Mouse (Mus musculus): ENCODE results near the gene Tmem190. TPM values are rescaled to one million over a fixed set of nuclear protein-coding genes. Genes with fewer than 3 reads are reported as not detected.
A peak's percentile ranks its signal among the peaks of the same experiment; 100 is the strongest.

Tmem190 gene
- total RNA-seq (2021): not detected
- long read RNA-seq, experiment 1: 0 reads
- long read RNA-seq, experiment 2: 0 reads

- no peak for DNase-seq (ENCODE audit: low spot score in 2 of 2)
- intact Hi-C loops (cut with DNase I): no loop called here
Observed at GRCm38 (mm10) chr7:4782759-4783158, at the start of gene Tmem190, which contains the start of gene Il11. Gene Tmem190 (plus strand): TSS chr7:4782937. Gene Il11 (minus strand): TSS chr7:4782859.

GRCm38 (mm10) chr7:4732968-4733392 is 49.8 kb upstream of the Tmem190 start:
- intact Hi-C loops (cut with DNase I): no loop called here
- DNase-seq (ENCODE audit: low spot score in 2 of 2): no peak

- DNase-seq (ENCODE audit: low spot score in 2 of 2): no peak
- intact Hi-C loops (cut with DNase I): no loop called here
Observed at GRCm38 (mm10) chr7:4739041-4739543, 43.6 kb upstream of the Tmem190 start.

- intact Hi-C loops (cut with DNase I): loop anchor here (5.0 kb wide), 1 partner anchor 53 kb away; the partner anchor contains the start of gene Rpl28
- DNase-seq (ENCODE audit: low spot score in 2 of 2): peak; percentile 99 to 100
Observed at GRCm38 (mm10) chr7:4739544-4740275, 43.0 kb upstream of the Tmem190 start, which contains the start of gene Kmt5c. Gene Kmt5c (plus strand): TSS chr7:4740115.

- intact Hi-C loops (cut with DNase I): loop anchor here (5.0 kb wide), 1 partner anchor 52 kb away; the partner anchor contains the start of gene Rpl28
- no peak for DNase-seq (ENCODE audit: low spot score in 2 of 2)
Observed at GRCm38 (mm10) chr7:4740309-4740727, 42.4 kb upstream of the Tmem190 start.

- DNase-seq (ENCODE audit: low spot score in 2 of 2): no peak
- intact Hi-C loops (cut with DNase I): loop anchor here (5.0 kb wide), 1 partner anchor 51 kb away; the partner anchor contains the start of gene Rpl28
Observed at GRCm38 (mm10) chr7:4741151-4741550, 41.6 kb upstream of the Tmem190 start.

- DNase-seq (ENCODE audit: low spot score in 2 of 2): no peak
- intact Hi-C loops (cut with DNase I): loop anchor here (5.0 kb wide), 1 partner anchor 50 kb away; the partner anchor contains the start of gene Rpl28
Observed at GRCm38 (mm10) chr7:4741672-4742481, 40.9 kb upstream of the Tmem190 start.

- intact Hi-C loops (cut with DNase I): loop anchor here (5.0 kb wide), 1 partner anchor 50 kb away; the partner anchor contains the start of gene Rpl28
- no peak for DNase-seq (ENCODE audit: low spot score in 2 of 2)
Observed at GRCm38 (mm10) chr7:4742482-4742819, 40.3 kb upstream of the Tmem190 start.

GRCm38 (mm10) chr7:4743354-4743753 is 39.4 kb upstream of the Tmem190 start:
- no peak for DNase-seq (ENCODE audit: low spot score in 2 of 2)
- intact Hi-C loops (cut with DNase I): loop anchor here (5.0 kb wide), 1 partner anchor 49 kb away; the partner anchor contains the start of gene Rpl28

- intact Hi-C loops (cut with DNase I): loop anchor here (5.0 kb wide), 1 partner anchor 47 kb away; the partner anchor contains the start of gene Rpl28
- no peak for DNase-seq (ENCODE audit: low spot score in 2 of 2)
Observed at GRCm38 (mm10) chr7:4744886-4745285, 37.9 kb upstream of the Tmem190 start.

GRCm38 (mm10) chr7:4746326-4746980 is 36.3 kb upstream of the Tmem190 start:
- DNase-seq (ENCODE audit: low spot score in 2 of 2): no peak
- intact Hi-C loops (cut with DNase I): no loop called here

- intact Hi-C loops (cut with DNase I): no loop called here
Observed at GRCm38 (mm10) chr7:4747156-4747899, 35.4 kb upstream of the Tmem190 start.

GRCm38 (mm10) chr7:4748321-4748720 is 34.4 kb upstream of the Tmem190 start:
- intact Hi-C loops (cut with DNase I): no loop called here
- no peak for DNase-seq (ENCODE audit: low spot score in 2 of 2)

More at GRCm38 (mm10) chr7:4747156-4747899, 35.4 kb upstream of the Tmem190 start:
- DNase-seq (ENCODE audit: low spot score in 2 of 2): no peak

GRCm38 (mm10) chr7:4749169-4749568 is 33.6 kb upstream of the Tmem190 start:
- intact Hi-C loops (cut with DNase I): no loop called here

GRCm38 (mm10) chr7:4751971-4752820 is 30.5 kb upstream of the Tmem190 start:
- intact Hi-C loops (cut with DNase I): no loop called here
- no peak for DNase-seq (ENCODE audit: low spot score in 2 of 2)

More at GRCm38 (mm10) chr7:4749169-4749568, 33.6 kb upstream of the Tmem190 start:
- no peak for DNase-seq (ENCODE audit: low spot score in 2 of 2)

- intact Hi-C loops (cut with DNase I): no loop called here
- peak; percentile 74 to 87 for DNase-seq (ENCODE audit: low spot score in 2 of 2)
Observed at GRCm38 (mm10) chr7:4752821-4753570, 29.7 kb upstream of the Tmem190 start, which contains the start of gene Cox6b2. Gene Cox6b2 (minus strand): TSS chr7:4753094.

- DNase-seq (ENCODE audit: low spot score in 2 of 2): no peak
- intact Hi-C loops (cut with DNase I): no loop called here
Observed at GRCm38 (mm10) chr7:4759670-4760069, 23.1 kb upstream of the Tmem190 start.

Measured in left cerebral cortex, postnatal 14 days (tissue).